Comparison of ENCODE assay signal across 8 mouse cellular contexts in the genomic region with DNA sequence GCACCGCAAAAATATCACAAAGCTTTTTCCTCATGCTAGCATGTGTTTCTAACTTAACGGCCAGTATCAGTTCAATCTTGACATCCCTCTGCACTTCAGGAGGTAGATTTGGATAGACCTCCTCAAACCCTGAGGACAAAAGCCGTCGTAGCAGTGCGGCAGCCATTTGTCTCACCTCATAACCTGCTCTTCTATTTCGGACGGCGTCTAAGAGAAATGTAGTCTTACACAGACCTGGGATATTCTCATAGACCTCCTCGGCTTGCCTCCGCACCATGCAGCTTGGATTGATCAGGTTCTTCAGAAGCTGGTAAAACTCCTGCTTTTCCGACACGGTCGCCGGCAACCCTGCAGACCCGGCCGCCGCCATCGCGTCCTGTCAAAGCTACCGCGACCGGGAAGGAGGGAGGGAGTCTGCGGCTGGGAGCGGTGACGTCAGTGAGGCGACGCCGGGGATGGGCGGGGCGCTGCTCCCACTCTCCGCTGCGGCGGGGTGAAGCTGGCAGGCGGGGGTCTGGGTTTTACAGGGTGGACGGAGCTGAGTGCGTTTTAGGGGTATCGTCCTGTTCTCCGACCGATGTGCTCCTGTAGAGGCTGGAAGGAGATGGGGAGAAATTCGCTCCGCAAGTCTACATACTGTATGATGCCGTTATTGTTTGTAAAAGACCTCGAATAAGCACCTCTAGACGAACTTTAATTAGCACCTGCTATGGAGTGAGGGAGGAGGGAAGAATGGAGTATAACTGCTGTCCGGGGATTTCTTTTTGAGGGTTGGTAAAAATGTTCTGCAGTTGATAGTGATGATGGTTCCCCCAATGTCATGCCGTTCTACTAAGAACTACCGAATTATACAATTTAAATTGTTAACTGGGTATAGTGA. TPM values are rescaled to one million over a fixed set of nuclear protein-coding genes. Genes with fewer than 3 reads are reported as not detected.
A peak's percentile ranks its signal among the peaks of the same experiment; 100 is the strongest.
DNase-seq lines count a peak whose midpoint lies in the region; ATAC-seq lines count a peak whose summit lies in the region.

TSS of gene Ranbp6 (minus strand) at position 394 of the 880 bp plus-strand sequence.

- peak; percentile 85 for DNase-seq in adrenal gland, adult 8-10 months
- DNase-seq in embryo, embryonic 11.5 days (ENCODE audit: low read depth, low spot score) = peak; percentile 73
- peak; percentile 85 to 86 for DNase-seq in gastrocnemius, postnatal 36 days
- DNase-seq in left cerebral cortex, postnatal 36 days (ENCODE audit: low spot score in 2 of 2) = peak; percentile 92 to 94
- peak; percentile 90 for DNase-seq in midbrain, embryonic 10.5 days (ENCODE audit: low spot score)
- DNase-seq in right cerebral cortex, postnatal 36 days (ENCODE audit: low spot score in 2 of 2) = peak; percentile 87 to 88
- peak; percentile 85 to 91 for DNase-seq in urinary bladder, postnatal 4 days (ENCODE audit: low spot score in 2 of 2)

- H3K27me3 ChIP-seq in intestine, embryonic 16.5 days (replicated peaks; ENCODE audit: control insufficient read depth, insufficient read depth, low read length) = no peaks in the 10 kb centered on the region
- no peaks in the 10 kb centered on the region for H3K27me3 ChIP-seq in midbrain, embryonic 10.5 days (ENCODE audit: low read depth, poor library complexity, severe bottlenecking)

- 0 out of 2 replicates have a peak, but pooled peaks cover 11% of the 10 kb centered on the region for H3K36me3 ChIP-seq in intestine, embryonic 16.5 days (ENCODE audit: control insufficient read depth, insufficient read depth, low read length)
- H3K36me3 ChIP-seq in midbrain, embryonic 10.5 days = peaks cover 34% of the 10 kb centered on the region

- 1% methylated on average over 47 of the region's 47 CpGs for WGBS in intestine, embryonic 16.5 days
- 1% methylated on average over 47 of the region's 47 CpGs for WGBS in midbrain, embryonic 10.5 days

- intact Hi-C loops in gastrocnemius, postnatal 36 days (cut with DNase I) = no loop called here
- intact Hi-C loops in left cerebral cortex, postnatal 36 days (cut with DNase I) = loop anchor here (5.0 kb wide), 1 partner anchor 219 kb away; the partner anchor contains the start of gene Uhrf2

- H3K4me3 ChIP-seq in intestine, embryonic 16.5 days (ENCODE audit: low read length) = peak within 1 kb of the TSS; percentile 73
- peak within 1 kb of the TSS; percentile 80 for H3K4me3 ChIP-seq in midbrain, embryonic 10.5 days

- H3K4me1 ChIP-seq in intestine, embryonic 16.5 days (ENCODE audit: control insufficient read depth, insufficient read depth, low read length) = peaks cover 7% of the 10 kb centered on the region
- H3K4me1 ChIP-seq in midbrain, embryonic 10.5 days = peaks cover 20% of the 10 kb centered on the region

- H3K4me2 ChIP-seq in intestine, embryonic 16.5 days (ENCODE audit: low read depth, low read length) = peak within 1 kb of the TSS; percentile 81

- H3K9me3 ChIP-seq in intestine, embryonic 16.5 days (ENCODE audit: control insufficient read depth, low read length) = no peaks in the 10 kb centered on the region
- no peaks in the 10 kb centered on the region for H3K9me3 ChIP-seq in midbrain, embryonic 10.5 days (replicated peaks)

- H3K9ac ChIP-seq in intestine, embryonic 16.5 days (ENCODE audit: low read depth, low read length) = peak within 1 kb of the TSS; percentile 79

- peak within 1 kb of the TSS; percentile 9; the same call in 1 of the 2 replicates for H3K27ac ChIP-seq in intestine, embryonic 16.5 days (ENCODE audit: low read length)
- H3K27ac ChIP-seq in midbrain, embryonic 10.5 days (replicated peaks) = peak within 1 kb of the TSS; percentile 89

- ATAC-seq in intestine, embryonic 16.5 days = peak; percentile 96

RNA-seq across cellular contexts. Expression of gene Ranbp6, which starts in this region (rescaled TPM):
- total RNA-seq in adrenal gland, adult 8-10 months (2022) = 10 to 100 TPM; 16.4 to 19.7 (median 19.3) TPM
- 1 to 10 TPM; 7.4 to 9.3 TPM for total RNA-seq in gastrocnemius, postnatal 36 days (2021)
- 9.9 and 10.7 TPM in 2 replicates for polyA plus RNA-seq in intestine, embryonic 16.5 days (2015; fragmentation: Nextera tagmentation; extraction: Ambion mirVana)
- 10 to 100 TPM; 31.1 to 33.8 TPM for total RNA-seq in left cerebral cortex, postnatal 36 days (2021)
- 25.7 and 31.1 TPM in 2 replicates for polyA plus RNA-seq in midbrain, embryonic 10.5 days (2016; fragmentation: Nextera tagmentation; extraction: Ambion mirVana)

Comparison
In these comparisons a context has a peak if more than half of its experiments do, and no peak if none do; other contexts are left out.
1. Peak in every context shown above with its lines: DNase-seq, ATAC-seq, H3K4me3 ChIP-seq and H3K27ac ChIP-seq.